Mouse (Mus musculus) heart, postnatal 0 days (tissue): ENCODE data around the gene Slc12a4. TPM values are rescaled to one million over a fixed set of nuclear protein-coding genes. Genes with fewer than 3 reads are reported as not detected.
"Not testable (repeated sequence)": the region's sequence is repeated elsewhere in the genome, so short reads cannot be mapped to it uniquely, and the experiment has no call there.

Experiments
- ATAC-seq: fragments of 200-750 bp; cut with Nextera tagmentation; 2 replicates; pipeline ENCODE4 v1.8.0; 2017; ENCODE audit warnings: low read depth, moderate number of reproducible peaks, moderate library complexity; ENCODE audit not compliant: insufficient read depth
- DNase-seq: peaks from one replicate; pipeline ENCODE4 v3.0.0-alpha.2; 2016; ENCODE audit warnings: low spot score
- H3K27ac ChIP-seq: fragments of 300-500 bp; sonication (generic); 2 replicates; pipeline ENCODE4 v1.5.1; 2014; ENCODE audit warnings: low read depth, mild to moderate bottlenecking
- H3K27me3 ChIP-seq: fragments of 300-500 bp; sonication (generic); 2 replicates; pipeline ENCODE4 v1.6.1; 2014; ENCODE audit warnings: low read length, mixed read lengths; ENCODE audit not compliant: control insufficient read depth, insufficient read depth
- H3K36me3 ChIP-seq: fragments of 300-500 bp; sonication (generic); replicated peaks from 2 replicates; pipeline ENCODE4 v1.6.1; 2014; ENCODE audit warnings: low read length, mixed read lengths; ENCODE audit not compliant: control insufficient read depth, insufficient read depth
- H3K4me1 ChIP-seq: fragments of 300-500 bp; sonication (generic); 2 replicates; pipeline ENCODE4 v1.6.1; 2014; ENCODE audit warnings: antibody characterized with exemption; ENCODE audit not compliant: control insufficient read depth, insufficient read depth
- H3K4me2 ChIP-seq: fragments of 300-500 bp; sonication (generic); 2 replicates; pipeline ENCODE4 v1.6.1; 2014; ENCODE audit warnings: low read depth, mild to moderate bottlenecking, low read length, moderate library complexity
- H3K4me3 ChIP-seq: fragments of 300-500 bp; sonication (generic); 2 replicates; pipeline ENCODE4 v1.5.1; 2014; ENCODE audit warnings: low read depth, low read length
- H3K9ac ChIP-seq: fragments of 300-500 bp; sonication (generic); replicated peaks from 2 replicates; pipeline ENCODE4 v1.6.1; 2014; ENCODE audit warnings: low read depth, low read length, mixed read lengths
- H3K9me3 ChIP-seq: fragments of 300-500 bp; sonication (generic); replicated peaks from 2 replicates; pipeline ENCODE4 v1.6.1; 2016; ENCODE audit warnings: low read length; ENCODE audit not compliant: control insufficient read depth
- CTCF ChIP-seq: IDR thresholded peaks from 2 replicates; pipeline ENCODE4 v1.5.1; 2016; ENCODE audit warnings: antibody characterized with exemption, control low read depth, low read depth
- EP300 ChIP-seq: IDR thresholded peaks from 2 replicates; pipeline ENCODE4 v1.6.1; 2016; ENCODE audit warnings: antibody characterized with exemption, low read depth
- WGBS: fragments of 180-500 bp; shearing (Covaris S2); extraction: QIAGEN DNeasy Blood & Tissue Kit; methylation state at CpG from one replicate; pipeline ENCODE4 v1.1.7; 2014; 5-methylcytosine and 5-hydroxymethylcytosine counted together
- polyA plus RNA-seq: library from polyadenylated mRNA; unstranded; fragments of >200 nt; fragmentation: Nextera tagmentation; extraction: Ambion mirVana; gene quantifications from 2 replicates; pipeline ENCODE4 v1.2.1, GENCODE M21; 2015
- total RNA-seq: library from RNA; depleted of rRNA; stranded (reverse); fragments of >200 nt; gene quantifications from 2 replicates; pipeline ENCODE4 v1.2.3, GENCODE M21; 2014; ENCODE audit warnings: low replicate concordance

Slc12a4 gene
- total and polyA plus RNA-seq, 2 experiments from 2014 or later: 34.9 to 40.7 TPM

DNA sequence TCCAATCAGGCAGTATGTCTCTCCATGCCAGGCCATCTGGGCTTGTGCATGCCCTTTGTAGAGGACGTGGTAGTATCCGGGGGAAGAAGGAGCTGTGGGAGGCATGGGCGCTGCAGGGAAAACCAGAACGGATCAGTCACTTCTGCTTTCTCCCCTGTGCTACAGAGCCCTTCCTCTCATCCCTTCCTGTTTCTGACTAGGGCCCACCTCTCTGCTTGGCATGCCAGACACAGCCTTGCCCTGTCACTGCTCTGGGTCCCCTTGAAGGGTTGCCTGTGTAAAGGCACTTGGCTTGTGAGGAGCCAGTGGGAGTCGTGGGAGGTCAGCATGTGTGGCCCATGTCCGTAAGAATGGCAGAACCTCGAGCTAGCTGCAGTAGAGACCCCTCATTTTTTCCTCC is 30.5 kb upstream of the Slc12a4 start:
- no peaks in the 10 kb centered on the region for H3K9me3 ChIP-seq
- 58% methylated on average over 6 of the region's 7 CpGs for WGBS
- no peaks in the 10 kb centered on the region for H3K27me3 ChIP-seq
- H3K36me3 ChIP-seq: no peaks in the 10 kb centered on the region
- H3K9ac ChIP-seq: no peak overlapping the region
- DNase-seq (no peak), ATAC-seq (no peak)
- no peak for TF ChIP-seq CTCF
- TF ChIP-seq EP300: no peak
- no peak overlapping the region for H3K4me2 ChIP-seq
- H3K4me1 ChIP-seq: 0 out of 2 replicates have a peak, but pooled peaks cover under 1% of the 10 kb centered on the region
- H3K4me3 ChIP-seq: no peak overlapping the region
- H3K27ac ChIP-seq: no peak overlapping the region

DNA sequence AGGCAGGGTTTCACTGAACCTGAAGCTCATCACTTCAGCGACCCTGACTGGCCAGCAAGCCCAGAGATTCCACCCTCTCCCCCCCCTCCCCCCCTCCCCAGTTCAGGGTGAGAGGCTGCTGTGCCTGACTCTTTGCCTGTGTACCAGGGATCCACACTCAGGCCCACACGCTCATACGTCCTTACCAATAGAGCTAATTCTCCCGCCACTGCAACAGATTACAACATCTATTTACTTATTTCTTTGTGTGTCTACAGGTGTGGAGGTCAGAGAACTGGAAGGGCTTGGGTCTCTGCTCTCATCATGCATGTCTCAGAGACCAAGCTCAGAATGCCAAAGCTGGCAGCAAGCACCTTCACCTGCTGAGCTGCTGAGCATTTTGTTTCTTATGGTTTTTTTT is 27.3 kb upstream of the Slc12a4 start:
- Histone ChIP-seq H3K27ac (no peak overlapping the region), H3K4me1 (peaks cover 5% of the 10 kb centered on the region; the same call in 1 of the 2 replicates), H3K4me2 (no peak overlapping the region), H3K9ac (no peak overlapping the region), H3K27me3 (no peaks in the 10 kb centered on the region), H3K36me3 (no peaks in the 10 kb centered on the region), H3K9me3 (no peaks in the 10 kb centered on the region), H3K4me3 (no peak overlapping the region)
- TF ChIP-seq CTCF (no peak), EP300 (no peak)
- 66% methylated on average over 4 of the region's 4 CpGs for WGBS
- DNase-seq (no peak), ATAC-seq (no peak)

DNA sequence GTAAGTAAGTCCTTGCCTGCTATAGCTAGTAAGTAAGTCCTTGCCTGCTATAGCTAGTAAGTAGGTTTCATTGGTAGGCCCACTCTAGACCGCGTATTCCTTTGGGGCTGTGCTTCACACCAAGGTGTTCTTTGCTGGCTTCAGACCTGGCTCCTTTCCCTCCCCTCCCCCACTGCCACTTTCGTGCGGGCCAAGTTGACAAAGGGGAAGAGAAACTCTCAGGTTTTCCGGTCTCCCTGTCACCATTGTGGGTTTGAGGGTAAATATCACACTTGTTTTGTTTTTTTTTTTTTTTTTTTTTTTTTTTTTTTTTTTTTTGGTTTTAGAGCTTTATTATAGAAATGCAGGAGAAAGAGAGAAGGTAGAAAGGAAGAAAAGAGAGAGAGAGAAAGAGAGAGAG is 26.6 kb upstream of the Slc12a4 start:
- no peak overlapping the region for H3K4me3 ChIP-seq
- DNase-seq: no peak
- WGBS: 53% methylated on average over 5 of the region's 5 CpGs
- no peaks in the 10 kb centered on the region for H3K27me3 ChIP-seq
- no peak overlapping the region for H3K9ac ChIP-seq
- H3K4me2 ChIP-seq: no peak overlapping the region
- H3K27ac ChIP-seq: no peak overlapping the region
- TF ChIP-seq CTCF (no peak), EP300 (no peak)
- no peak for ATAC-seq
- peaks cover 5% of the 10 kb centered on the region; the same call in 1 of the 2 replicates for H3K4me1 ChIP-seq
- no peaks in the 10 kb centered on the region for H3K9me3 ChIP-seq
- H3K36me3 ChIP-seq: no peaks in the 10 kb centered on the region

DNA sequence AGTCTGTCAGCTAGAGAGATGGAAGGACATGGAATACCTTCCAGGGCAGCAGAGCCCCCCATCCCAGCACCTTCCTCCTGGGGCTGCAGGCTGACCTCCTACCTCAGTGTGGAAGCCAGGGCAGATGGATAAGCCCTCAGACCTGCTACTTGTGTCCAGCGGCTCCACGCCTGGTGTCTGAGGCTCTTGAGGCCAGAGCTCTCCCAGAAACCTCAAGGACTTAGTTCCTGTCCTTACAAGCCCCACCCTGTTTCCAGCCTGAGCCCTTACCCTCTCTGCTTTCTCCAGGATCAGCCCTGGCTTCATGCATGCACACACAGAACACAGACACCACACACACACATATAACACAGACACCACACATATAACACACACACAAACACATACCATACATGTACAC is 25.6 kb upstream of the Slc12a4 start:
- Histone ChIP-seq H3K27ac (no peak overlapping the region), H3K4me2 (no peak overlapping the region), H3K9ac (no peak overlapping the region), H3K36me3 (no peaks in the 10 kb centered on the region), H3K9me3 (no peaks in the 10 kb centered on the region), H3K4me3 (no peak overlapping the region), H3K4me1 (peaks cover 5% of the 10 kb centered on the region; the same call in 1 of the 2 replicates), H3K27me3 (no peaks in the 10 kb centered on the region)
- TF ChIP-seq CTCF (no peak), EP300 (no peak)
- 23% methylated on average over 2 of the region's 2 CpGs for WGBS
- DNase-seq (no peak), ATAC-seq (no peak)

DNA sequence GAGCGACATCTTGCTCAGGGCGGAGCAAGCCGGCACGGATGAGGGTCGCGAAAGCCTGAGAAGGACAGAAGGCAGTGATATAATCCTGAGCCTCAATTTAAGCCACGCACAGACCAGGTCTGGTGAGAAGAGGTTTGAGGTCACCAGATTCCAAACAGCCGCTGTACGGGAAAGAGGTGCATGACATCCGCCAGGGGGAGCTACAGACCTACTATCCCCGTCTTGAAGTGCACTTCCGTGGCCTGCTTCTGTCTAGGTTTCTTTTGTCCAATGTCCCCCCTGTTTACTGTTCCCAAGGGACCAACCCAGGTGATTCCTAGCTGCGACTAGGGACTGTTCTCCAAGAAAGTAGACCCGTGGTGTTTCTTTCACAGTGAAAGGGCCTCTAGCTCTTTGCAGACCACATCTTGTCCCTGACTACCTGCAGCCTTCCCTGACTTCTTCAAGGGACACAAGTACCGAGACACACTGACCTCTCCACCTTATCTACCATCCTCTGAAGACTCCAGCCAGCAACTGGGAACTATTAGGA is 25.0 kb upstream of the Slc12a4 start, which contains the start of gene Dus2:
Dus2 (plus strand) TSS at position 482 of the 532 bp plus-strand sequence.
- ATAC-seq: peak; percentile 93
- peak within 1 kb of the TSS; percentile 16; the same call in 1 of the 2 replicates for H3K4me2 ChIP-seq
- WGBS: 6% methylated on average over 15 of the region's 15 CpGs
- peak; percentile 89 for DNase-seq
- no peak within 1 kb of the TSS for H3K27ac ChIP-seq
- no peak within 1 kb of the TSS for H3K4me3 ChIP-seq
- H3K9ac ChIP-seq: no peak within 1 kb of the TSS
- no peaks in the 10 kb centered on the region for H3K36me3 ChIP-seq
- H3K27me3 ChIP-seq: no peaks in the 10 kb centered on the region
- peaks cover 5% of the 10 kb centered on the region; the same call in 1 of the 2 replicates for H3K4me1 ChIP-seq
- no peaks in the 10 kb centered on the region for H3K9me3 ChIP-seq
- TF ChIP-seq CTCF (peak; percentile 91), EP300 (no peak)

DNA sequence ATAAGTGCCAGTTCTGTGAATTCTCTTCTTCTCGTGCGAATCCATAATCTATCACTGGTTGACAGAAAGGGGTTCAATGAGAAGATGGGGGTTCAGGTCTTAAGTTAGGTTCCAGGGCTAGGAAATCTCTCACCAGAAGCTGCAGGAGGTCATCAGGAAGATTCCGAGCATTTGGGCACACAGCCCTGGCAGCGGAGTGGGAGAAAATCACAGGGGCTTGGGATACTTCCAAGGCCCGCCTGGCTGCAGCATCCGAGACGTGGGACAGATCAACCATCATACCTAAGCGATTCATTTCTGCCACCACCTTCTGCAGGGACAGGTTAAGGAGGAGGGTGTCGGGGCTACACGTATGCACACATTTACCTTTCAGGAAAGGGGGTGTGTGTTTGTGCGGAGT is 22.6 kb upstream of the Slc12a4 start:
- Histone ChIP-seq H3K27ac (no peak overlapping the region), H3K4me3 (no peak overlapping the region), H3K4me1 (peaks cover 5% of the 10 kb centered on the region; the same call in 1 of the 2 replicates), H3K9me3 (no peaks in the 10 kb centered on the region), H3K4me2 (no peak overlapping the region), H3K36me3 (no peaks in the 10 kb centered on the region), H3K27me3 (no peaks in the 10 kb centered on the region), H3K9ac (no peak overlapping the region)
- no peak for TF ChIP-seq CTCF
- no peak for TF ChIP-seq EP300
- WGBS: 77% methylated on average over 11 of the region's 11 CpGs
- DNase-seq (no peak), ATAC-seq (no peak)

DNA sequence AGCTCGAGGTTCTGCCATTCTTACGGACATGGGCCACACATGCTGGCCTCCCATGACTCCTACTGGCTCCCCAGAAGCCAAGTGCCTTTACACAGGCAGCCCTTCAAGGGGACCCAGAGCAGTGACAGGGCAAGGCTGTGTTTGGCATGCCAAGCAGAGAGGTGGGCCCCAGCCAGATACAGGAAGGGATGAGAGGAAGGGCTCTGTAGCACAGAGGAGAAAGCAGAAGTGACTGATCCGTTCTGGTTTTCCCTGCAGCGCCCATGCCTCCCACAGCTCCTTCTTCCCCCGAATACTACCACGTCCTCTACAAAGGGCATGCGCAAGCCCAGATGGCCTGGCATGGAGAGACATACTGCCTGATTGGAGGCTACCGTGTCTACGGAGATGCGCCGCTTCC is 17.5 kb upstream of the Slc12a4 start:
- H3K4me2 ChIP-seq, H3K27ac ChIP-seq, H3K4me3 ChIP-seq, H3K36me3 ChIP-seq, ATAC-seq, H3K9me3 ChIP-seq, DNase-seq, H3K9ac ChIP-seq, H3K4me1 ChIP-seq, H3K27me3 ChIP-seq: not testable (repeated sequence)
- WGBS: 75% methylated on average over 11 of the region's 11 CpGs
